Mouse (Mus musculus): ENCODE data around the gene Ice1. TPM values are rescaled to one million over a fixed set of nuclear protein-coding genes. Genes with fewer than 3 reads are reported as not detected.

Ice1 gene
- total RNA-seq, 4 experiments from 2014 or later = 65.6 to 70.7 (median 68.6) TPM

DNA sequence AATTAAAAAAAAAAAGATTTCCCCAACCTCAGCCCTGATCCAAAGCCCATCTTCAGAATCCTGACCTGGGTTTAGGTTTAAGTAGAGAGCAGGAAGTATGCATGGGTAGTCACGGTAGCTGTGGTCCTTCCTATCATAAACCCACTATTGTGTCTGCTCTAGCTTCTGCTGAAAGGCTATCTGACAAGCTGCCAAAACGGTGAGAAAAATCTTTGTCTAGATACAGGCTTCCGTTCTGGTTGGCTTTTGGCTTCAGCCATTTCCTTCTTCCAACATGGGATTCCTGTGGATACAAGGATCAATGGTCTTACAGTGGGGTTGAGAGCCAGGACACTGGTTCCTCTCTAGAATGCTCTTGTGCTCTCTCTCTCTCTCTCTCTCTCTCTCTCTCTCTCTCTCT is 2.2 kb upstream of the Ice1 start:
- no peak for DNase-seq (ENCODE audit: low spot score in 2 of 2)

DNA sequence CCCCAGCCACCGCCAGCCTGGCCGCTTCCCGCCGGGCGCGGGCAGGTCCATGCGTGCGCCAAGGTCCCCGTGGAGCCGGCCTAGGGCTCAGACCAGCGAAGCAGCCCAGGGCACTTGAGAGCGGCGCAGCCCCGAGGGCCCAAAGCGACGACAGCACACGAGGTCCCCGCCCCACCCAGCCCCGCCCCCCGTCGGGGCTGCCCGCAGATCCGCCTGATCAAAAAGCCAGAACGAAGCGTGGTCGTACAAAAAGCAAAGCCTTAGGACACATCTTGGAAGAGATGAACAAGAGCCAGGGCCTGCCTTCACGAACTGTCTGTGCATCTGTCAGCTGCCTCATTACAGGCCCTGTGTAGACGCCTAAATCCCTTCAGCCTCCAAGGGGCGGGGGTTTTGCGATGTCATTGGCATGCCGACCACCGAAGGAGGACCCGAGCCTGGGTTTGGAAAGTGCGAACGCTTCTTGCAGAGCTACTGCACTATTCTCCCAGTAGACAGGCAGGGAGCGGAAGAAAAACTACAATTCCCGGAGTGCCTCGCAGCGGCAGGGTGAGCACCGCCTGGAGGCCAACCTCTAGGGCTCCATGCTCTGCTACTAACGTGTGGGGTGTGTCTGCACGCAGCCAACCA is 343 bp upstream of the Ice1 start:
- peak; percentile 95 to 98 for DNase-seq (ENCODE audit: low spot score in 2 of 2)

DNA sequence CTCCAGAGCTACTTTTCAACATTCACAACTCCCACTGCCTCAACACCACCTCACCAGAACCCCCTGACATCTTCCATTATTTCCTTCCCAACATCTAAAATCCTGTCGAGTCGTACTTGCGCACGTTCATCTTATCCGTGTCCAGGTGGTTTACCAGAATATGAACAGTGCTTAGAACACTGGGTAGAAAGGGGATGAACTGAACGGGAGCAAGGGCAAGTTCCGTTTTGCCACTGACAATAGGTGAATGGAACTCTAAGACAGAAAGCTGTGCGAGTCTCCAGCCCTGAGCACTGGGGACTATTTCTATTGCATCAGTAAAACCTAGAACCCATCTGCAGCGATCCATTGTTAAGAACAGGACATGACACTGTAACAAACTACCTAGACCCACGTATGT is 728 bp downstream of the Ice1 start:
- DNase-seq (ENCODE audit: low spot score in 2 of 2) = no peak

DNA sequence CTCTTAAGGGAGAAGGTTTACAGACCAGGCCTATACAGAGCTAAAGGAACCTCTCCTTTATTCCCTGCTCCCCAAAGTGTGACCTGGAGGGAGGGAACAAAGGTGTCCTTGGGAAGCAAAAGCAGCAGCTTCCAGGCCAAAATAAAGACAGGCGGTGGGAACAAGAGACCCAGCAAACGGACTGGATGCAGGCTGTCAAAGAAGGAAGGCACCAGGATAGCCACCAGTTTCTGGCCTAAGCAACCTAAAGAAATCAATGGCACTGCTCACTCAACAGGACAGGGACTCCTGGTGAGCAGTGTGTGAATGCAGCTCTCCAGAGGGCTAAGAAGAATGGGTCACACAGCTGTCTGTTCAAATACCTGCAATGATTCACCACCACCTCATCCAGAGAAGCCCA is 1.8 kb downstream of the Ice1 start:
- no peak for DNase-seq (ENCODE audit: low spot score in 2 of 2)

DNA sequence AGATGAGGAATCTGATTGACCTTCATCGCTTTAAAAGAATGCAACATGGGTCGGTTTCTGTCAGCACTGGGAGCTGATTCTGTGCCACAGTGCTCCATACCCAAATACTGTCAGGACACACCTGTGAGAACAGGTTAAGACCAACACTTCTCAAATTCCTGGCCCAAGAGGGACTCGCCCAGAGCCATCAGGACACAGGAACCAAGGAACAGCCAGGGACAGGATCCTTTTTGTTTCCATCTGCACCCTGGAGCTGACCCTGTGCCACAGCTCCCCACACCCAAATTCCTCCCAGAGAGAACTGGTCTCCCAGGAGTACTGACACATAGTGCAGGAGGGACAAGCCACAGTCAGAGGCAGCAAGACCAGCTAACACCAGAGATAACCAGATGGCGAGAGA is 11.0 kb downstream of the Ice1 start:
- DNase-seq (ENCODE audit: low spot score in 2 of 2) = no peak

DNA sequence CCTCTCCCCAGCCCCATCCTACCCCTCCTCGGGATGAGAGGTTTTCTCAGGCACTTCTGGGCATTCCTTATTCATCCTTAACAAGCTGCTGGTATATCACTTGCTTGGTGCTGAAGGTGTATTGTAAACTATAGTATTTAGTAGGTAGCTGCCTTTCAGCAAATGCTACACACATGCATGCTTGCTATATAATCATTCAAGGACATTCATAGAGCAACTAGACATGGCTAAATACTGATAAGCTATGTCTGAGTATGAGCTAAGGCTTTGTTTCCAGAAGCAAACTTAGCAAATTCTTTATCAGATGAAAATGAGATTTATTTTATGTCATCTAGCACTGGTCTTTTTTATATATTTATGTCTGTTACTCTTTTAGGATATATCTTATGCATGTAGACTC is 11.8 kb downstream of the Ice1 start:
- no peak for DNase-seq (ENCODE audit: low spot score in 2 of 2)

DNA sequence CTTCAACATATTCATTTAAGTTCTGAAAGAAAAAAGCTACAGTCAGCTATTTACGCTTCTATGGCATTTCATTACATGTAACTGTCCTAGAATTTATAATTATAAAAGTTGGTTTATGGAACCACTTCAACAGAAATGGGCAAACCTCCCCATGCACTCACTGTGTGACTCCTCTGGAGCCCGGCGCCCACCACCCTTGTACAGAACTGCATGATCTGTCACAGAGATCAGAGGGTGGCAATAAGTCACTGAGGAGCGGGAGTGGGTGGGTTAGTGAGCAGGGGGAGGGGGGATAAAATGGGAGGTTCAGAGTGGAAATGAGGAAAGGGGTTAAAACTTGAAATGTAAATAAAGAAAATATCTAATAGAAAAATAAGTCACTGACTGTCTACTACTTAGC is 13.0 kb downstream of the Ice1 start:
- no peak for DNase-seq (ENCODE audit: low spot score in 2 of 2)

DNA sequence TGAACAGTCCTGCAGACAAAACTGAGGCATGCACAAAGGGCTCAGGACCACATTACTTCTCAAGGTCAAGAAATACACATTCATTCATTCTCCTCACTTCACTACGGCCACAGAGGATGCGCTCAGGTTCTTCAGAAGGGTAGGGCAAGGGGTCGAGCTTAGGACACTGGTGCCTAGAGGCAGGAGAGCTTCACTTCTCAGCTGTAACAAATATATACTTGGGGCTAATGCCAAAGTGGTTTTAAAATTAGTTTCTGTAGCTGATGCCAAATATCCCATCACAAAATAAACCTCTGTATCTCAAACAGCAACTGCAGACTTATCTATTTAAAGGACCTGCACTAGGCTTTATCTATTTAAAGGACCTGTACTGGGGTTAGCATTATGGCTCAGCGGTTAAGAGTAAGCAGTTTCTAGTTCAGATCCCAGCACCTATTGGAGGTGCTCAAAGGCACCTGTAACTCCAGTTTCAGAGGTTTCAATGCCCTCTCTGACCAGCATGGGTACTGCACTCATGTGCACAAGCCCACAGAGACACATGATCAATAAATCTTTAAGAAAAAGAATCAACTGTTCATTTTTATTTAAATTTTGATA is 14.9 kb downstream of the Ice1 start:
- no peak for DNase-seq (ENCODE audit: low spot score in 2 of 2)

DNA sequence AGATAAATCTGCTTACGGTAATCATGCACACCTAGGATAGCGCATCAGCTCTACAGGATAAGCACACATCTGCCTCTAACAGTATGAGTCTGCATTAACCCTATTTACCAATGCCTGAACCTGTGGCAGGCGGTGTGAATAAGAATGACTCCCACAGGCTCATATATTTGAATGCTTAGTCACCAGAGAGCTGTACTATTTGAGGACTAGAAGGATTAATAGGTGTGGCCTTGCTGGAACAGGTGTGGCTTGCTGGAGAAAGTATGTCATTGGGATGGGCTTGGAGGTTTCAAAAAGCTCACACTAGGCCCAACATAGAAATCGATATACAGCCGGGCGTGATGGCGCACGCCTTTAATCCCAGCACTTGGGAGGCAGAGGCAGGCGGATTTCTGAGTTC is 15.9 kb downstream of the Ice1 start:
- DNase-seq (ENCODE audit: low spot score in 2 of 2) = no peak

DNA sequence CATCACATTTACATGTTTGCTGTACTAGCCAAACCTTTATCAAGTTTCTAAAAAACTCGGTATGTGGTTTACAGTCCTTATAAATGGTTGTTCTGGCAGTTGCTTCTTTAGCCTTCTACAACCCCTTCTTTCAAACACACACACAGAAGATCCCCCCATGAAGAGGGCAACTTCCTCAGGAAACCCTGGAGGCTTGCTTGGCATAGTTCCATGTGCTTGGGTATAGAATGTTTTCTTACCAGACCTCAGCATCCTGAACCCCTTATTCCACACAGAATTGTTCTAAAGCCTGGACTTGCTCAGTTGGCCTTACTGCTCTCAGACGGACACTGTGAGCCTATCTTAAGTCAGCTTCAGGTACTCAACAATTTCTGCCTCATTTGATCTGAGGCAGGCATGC is 24.6 kb downstream of the Ice1 start:
- no peak for DNase-seq (ENCODE audit: low spot score in 2 of 2)

DNA sequence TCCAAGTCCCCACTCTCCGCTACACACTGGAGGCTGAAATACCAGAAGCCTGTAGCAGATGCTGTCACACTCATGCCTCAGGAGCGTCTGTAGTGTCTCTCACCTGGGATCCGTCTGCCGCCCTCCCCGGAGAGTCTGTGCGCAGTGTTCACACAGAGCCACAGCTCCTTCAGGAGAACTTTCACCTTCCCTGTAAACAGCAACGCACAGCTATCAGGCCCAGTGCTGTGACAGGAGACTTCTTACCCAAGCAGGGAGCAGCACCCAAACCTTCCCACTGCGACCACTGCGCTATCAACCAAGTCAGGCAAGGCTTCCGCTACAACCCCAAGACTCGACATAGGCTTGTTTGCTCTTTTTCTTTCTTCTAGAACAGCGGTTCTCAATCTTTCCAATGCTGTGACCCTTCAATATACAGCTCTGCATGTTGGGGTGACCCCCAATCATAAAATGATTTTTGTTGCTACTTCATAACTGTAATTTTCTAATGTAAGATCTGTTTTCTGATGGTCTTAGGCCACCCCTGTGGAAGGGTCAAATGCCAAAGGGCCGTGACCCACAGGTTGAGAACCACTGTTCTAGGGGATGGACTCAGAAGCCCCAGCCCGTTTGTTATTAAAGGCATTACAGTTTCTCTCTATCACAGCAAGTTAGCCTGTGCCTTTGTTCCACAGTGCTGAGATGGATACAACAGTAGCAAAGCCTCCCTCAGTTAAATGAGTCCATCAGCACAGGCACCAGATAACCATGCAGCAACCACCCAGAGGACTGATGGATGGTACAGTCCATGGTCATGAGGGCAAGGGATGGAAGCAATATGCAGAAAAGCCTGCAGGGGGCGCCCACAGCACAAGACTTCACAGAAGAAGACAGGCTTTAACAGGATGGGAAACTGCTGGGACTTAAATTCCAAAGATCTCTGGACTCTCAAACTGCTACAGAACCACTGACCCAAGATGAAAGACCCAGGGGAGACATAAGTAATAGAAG is 26.7 kb downstream of the Ice1 start:
- peak; percentile 58 to 63 for DNase-seq (ENCODE audit: low spot score in 2 of 2)

DNA sequence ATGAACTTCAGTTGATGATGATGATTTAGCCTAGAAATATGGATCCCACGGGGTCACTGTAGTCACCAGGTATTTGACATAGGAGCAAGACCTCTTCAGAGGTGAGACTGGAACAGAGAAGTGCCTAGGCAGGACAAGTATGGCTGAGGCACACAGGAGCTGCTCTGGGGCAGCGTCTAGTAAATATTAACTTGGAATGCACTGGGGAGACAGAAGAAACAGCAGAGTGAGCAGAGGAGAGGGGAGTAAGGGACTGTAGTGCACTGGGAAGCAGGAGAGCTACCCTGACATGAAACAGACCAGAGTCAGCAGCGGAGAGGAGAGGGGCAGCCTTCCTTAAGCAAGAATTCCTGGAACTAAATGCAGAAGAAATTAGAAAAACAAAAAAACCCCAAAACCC is 27.8 kb downstream of the Ice1 start:
- DNase-seq (ENCODE audit: low spot score in 2 of 2) = no peak

DNA sequence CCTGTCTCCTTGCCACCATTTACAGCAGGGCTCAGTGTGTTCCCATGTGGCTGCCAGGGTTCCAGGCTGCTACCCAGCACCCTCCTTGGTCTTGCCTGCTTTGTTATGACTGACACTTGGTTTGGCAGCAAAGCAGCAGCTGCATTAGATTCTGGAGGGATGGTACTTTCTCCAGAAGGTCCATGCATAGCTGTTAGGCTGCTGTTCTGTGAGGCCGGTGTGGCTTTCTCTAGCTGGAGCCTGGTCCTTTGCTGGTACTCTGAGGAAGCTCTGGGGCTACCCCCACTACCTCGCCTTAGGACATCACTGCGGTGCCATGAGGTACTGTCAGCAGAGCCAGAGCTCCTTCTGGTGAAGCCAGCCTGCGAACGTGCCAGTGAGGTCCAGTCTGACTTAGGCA is 32.1 kb downstream of the Ice1 start:
- no peak for DNase-seq (ENCODE audit: low spot score in 2 of 2)

DNA sequence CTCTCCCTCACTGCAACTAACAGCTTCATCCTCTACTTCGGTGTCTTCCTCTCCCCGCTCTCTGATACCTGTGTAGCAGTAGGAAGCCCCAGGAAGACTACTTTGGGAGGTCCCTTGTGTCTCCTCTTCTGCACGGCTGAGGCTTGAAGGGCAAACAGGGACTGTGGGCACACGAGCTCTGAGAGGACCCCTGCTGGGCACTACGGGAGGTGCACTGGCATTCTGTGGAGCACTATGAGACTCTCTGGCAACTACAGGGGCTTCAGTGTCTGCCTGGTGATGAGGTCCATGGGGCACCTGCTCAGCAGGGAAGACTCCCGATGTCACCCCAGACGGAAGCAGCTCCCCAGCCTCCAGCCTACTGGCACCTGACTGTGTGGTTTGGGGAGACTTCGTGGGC is 32.7 kb downstream of the Ice1 start:
- no peak for DNase-seq (ENCODE audit: low spot score in 2 of 2)

DNA sequence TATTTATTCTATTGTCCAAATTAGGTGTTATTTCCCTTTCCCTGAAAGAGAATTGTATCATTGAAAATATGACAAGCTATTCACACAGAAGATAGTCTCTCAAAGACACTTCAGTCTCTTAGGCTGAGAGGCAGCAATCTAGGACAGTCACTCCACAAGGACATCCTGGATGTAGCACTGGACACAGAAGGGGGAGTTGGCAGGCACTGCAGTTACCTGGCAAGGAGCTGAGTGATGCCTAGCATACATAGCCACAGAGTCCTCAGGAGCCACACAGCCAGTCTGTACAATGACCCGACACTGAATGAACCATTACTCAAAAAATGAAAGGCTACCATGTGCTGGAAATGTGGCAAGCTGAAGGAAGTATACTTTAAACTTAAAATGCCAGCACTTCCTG is 35.9 kb downstream of the Ice1 start:
- DNase-seq (ENCODE audit: low spot score in 2 of 2) = no peak

DNA sequence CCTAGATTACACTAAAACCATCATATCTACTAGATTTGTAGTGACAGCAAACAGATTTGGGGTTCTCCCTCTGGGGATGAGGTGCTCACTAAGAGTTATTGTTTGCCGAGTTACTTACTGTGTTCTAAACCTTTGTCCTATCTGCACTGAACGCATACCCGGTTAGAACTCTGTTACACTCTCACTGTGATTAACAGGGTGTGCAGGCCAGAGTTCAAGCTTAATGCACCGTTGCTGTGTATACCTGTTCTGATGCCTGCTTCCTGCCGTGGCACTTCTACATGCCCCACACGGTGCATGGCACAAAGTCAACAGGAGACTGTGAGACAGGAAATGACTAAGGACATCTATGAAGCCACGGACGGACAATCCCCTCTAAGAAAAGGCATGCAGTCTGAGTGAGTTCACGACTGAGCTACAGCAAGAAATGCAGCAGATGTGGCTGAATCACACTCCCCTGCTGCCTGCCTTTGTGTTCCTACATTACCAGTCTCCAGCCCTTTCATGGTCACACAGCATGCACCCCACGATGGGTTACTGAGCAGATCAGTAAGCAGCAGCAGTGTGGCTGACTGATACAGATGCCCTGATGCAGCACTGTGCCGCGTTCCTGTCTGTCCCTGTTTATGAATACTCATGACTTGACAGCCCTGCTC is 37.3 kb downstream of the Ice1 start:
- DNase-seq (ENCODE audit: low spot score in 2 of 2) = no peak

DNA sequence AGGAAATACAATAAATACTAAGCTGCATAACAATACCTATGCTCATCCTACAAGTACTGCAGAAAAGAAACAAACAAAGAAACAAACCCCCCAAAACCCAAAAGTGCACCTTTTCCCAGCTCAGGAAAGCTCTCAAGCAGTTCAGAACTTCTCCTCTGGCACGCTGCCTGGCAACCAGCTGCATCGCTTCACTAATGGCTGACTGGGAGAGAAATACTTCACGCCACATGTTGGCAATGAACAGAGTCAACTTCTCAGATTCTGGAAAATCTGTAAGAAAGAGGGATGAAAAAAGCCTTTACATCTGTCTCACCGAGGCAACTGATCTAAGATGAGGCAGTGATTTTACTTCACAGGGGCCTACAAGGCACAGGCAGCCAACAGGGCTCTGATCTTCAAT is 38.5 kb downstream of the Ice1 start:
- DNase-seq (ENCODE audit: low spot score in 2 of 2) = no peak

DNA sequence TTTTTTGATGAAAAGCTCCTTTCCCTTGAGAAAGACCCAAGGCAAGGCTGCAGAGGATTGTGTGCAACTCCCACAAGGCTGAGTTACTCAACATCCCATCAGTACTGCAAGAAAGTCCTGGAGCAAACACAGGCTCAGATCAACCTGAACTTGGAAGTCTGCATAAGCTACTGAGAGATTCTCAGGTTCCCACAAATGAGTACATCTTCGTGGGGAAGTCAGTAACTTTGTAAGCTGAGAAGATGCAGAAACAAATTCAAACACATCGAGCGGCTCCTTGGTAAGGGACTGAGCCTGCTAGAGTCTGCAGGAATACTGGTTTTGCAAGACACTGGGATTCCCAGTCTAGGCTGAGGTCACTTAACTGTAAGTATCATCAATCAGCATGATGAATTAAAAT is 40.5 kb downstream of the Ice1 start:
- no peak for DNase-seq (ENCODE audit: low spot score in 2 of 2)

DNA sequence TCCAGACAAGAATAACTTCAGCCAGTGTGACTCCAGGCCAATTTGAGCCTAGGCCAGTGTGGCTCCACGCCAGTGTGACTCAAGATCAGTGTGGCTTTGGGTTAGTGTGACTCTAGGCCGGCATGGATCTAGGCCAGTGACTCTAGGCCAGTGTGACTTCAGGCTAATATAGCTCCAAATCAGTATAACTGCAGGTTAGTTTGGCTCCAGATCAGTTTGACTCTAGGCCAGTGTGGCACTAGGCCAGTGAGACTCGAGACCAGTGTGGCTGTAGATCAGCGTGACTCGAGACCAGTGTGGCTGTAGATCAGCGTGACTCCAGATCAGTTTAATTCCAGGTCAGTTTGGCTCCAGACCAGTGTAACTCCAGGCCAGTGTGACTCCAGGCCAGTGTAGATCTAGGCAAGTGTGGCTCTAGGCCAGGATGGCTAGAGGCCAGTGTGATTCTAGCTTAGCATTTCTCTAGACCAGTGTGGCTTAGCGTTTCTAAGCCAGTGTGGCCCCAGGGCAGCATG is 47.1 kb downstream of the Ice1 start:
- no peak for DNase-seq (ENCODE audit: low spot score in 2 of 2)

DNA sequence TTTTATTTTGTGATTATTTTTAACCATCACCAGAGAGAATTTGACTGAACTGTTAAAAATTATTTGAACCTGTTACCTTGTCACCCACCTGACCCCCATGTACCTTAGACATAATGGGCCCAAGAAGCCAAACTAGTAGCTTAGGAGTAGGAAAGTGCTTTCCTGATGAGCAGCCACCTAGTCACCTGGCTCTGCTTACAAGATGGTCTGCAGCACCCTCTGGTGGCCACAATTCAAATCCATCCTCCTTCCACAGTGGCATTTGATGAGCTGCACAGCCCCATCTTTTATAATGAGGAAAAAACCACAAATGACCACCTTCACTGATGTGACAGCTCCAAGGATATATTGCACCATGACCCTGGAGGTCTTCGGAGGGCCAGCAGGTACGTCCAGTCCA is 50.5 kb downstream of the Ice1 start:
- peak in 1 of 2 experiments; percentile 58 for DNase-seq (ENCODE audit: low spot score in 2 of 2)

DNA sequence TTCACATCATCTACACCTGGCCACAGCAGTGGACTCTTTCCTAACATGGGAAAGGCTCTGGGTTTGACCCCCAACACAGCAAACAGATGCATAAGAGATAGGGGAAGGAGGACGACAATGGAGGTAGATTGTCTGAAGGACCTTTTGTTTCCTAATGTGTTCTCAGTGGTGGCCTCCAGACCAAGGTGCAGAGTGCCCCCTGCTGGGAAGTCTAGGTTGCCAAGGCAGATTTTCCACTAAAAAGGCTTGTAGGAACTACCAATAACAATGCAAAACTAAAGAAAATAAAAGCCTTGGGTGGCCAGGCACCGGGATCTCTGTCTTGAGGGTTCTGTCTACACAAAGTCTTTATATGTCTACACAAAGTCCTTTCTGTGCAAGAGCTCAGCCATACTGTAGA is 54.9 kb downstream of the Ice1 start:
- no peak for DNase-seq (ENCODE audit: low spot score in 2 of 2)

DNA sequence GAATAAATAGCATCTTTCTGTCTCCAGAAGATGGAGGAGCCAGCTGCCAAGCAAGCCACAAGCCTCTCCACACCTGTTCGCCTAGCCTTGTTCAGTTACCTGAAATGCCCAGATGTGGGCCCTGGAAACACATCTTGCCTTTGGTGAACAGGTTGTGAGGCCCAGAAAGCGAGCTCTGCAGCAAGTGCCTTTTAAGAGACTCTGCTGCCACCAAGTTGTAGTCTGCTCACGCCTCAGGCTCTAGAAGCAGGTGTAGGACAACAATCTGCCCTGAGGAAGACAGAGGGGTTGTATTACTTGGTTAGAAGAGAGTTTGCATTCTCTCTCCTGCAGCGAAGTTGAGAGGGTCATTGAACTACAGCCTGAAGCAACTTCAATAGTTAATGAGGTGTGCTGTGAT is 55.9 kb downstream of the Ice1 start:
- DNase-seq (ENCODE audit: low spot score in 2 of 2) = no peak

All from left cerebral cortex, adult 8-10 months (tissue).